Mouse (Mus musculus): ENCODE measurements around the gene Zcchc3. TPM values are rescaled to one million over a fixed set of nuclear protein-coding genes. Genes with fewer than 3 reads are reported as not detected.
A peak's percentile ranks its signal among the peaks of the same experiment; 100 is the strongest.

Gene Zcchc3
- polyA plus RNA-seq, 1 experiment from 2014 or later = 14.0 TPM

DNA sequence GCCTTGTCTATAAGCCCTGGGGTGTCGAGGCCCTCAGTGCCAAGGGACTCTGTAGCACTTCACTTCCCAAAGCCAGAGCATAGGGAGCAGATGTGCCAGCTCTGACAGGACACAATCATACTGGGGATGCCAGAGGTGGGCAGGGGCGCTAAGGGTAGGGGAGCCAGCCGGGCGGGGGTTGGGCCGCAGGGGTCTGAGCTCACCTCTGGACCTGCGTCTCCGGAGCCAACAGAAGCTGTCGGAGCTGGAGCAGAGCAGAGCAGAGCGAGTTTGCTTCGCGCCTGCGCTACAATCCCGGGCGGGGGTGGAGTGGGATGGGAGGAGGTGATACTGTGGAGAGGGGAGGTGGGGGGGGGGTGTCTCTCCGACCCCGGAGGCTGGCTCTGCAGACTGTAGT, 38.5 kb downstream of the Zcchc3 start, which contains the start of gene Nrsn2:
TSS of gene Nrsn2 (minus strand) at position 294 of the 397 bp plus-strand sequence.
- H3K4me1 ChIP-seq (replicated peaks) = peaks cover 6% of the 10 kb centered on the region; the same call in 1 of the 2 replicates
- no peaks in the 10 kb centered on the region for H3K9me3 ChIP-seq (replicated peaks)
- no peak within 1 kb of the TSS for H3K27ac ChIP-seq
- ATAC-seq (ENCODE audit: low read depth) (no peak), DNase-seq (no peak)
- no peaks in the 10 kb centered on the region for H3K36me3 ChIP-seq
- H3K27me3 ChIP-seq = peaks cover 63% of the 10 kb centered on the region
- H3K9ac ChIP-seq = no peak within 1 kb of the TSS
- no peak within 1 kb of the TSS for H3K4me2 ChIP-seq
- no peak within 1 kb of the TSS for H3K4me3 ChIP-seq (replicated peaks)
- WGBS (ENCODE audit: insufficient replicate concordance) = 8% methylated on average over 16 of the region's 16 CpGs

DNA sequence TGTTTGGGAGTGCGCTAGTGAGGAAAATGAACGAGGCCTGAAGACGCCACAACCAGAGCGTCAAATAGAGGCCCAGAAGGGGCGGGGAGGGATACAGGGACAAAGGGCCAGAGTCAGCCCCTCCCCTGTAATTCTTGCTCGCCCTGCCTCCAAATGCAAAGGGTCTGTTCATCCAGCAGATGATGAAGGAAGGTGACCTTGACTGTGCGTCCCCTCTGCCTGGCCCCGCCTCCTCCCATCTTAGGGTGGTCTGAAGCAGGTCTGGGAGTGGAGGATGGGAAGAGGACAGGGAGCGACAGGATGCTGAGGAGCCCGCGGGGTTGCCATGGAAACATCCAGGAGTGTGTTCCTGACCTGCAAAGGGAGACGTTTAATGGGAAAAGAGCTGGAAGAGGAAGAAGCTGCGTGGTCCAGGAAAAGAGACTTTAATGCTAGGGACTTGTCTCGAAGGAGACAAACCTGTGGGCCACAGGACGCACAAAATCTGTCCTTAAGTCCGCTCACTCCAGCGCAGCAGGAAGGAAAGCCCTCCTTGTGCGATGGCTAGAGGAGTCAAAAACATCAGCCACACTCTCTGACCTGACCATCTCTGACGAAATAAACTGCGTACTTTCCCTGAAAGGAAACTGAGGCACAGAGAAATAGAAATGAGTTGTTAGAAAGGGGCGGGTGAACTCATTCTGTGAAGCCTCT, 39.0 kb downstream of the Zcchc3 start:
- H3K4me1 ChIP-seq (replicated peaks) = peaks cover 6% of the 10 kb centered on the region; the same call in 1 of the 2 replicates
- no peaks in the 10 kb centered on the region for H3K36me3 ChIP-seq
- no peaks in the 10 kb centered on the region for H3K9me3 ChIP-seq (replicated peaks)
- H3K9ac ChIP-seq = no peak overlapping the region
- no peak overlapping the region for H3K4me3 ChIP-seq (replicated peaks)
- H3K27me3 ChIP-seq = peaks cover 63% of the 10 kb centered on the region
- DNase-seq (no peak), ATAC-seq (ENCODE audit: low read depth) (no peak)
- WGBS (ENCODE audit: insufficient replicate concordance) = 9% methylated on average over 21 of the region's 21 CpGs
- H3K4me2 ChIP-seq = no peak overlapping the region
- H3K27ac ChIP-seq = no peak overlapping the region

DNA sequence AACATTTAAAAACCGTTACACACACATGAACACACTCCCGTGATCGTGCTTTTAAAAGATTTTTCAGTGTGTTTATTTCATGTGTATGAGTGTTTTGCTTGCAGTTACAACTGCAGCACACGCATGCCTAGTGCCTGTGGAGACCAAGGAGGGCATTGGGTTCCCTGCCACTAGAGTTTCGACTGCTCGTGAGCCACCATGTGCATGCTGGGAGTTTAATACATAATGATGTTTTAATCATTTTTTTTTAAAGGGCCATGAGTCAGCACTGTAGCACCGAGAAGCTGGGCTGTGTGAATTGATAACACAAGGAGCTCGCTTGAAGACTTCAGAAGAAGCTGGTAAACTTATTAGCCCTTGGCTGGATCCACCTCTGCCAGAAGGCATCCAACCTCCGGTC, 41.3 kb downstream of the Zcchc3 start:
- WGBS (ENCODE audit: insufficient replicate concordance) = 48% methylated on average over 9 of the region's 9 CpGs
- H3K4me1 ChIP-seq (replicated peaks) = peaks cover 6% of the 10 kb centered on the region; the same call in 1 of the 2 replicates
- no peak overlapping the region for H3K4me3 ChIP-seq (replicated peaks)
- no peaks in the 10 kb centered on the region for H3K36me3 ChIP-seq
- no peak overlapping the region for H3K9ac ChIP-seq
- peaks cover 73% of the 10 kb centered on the region for H3K27me3 ChIP-seq
- H3K9me3 ChIP-seq (replicated peaks) = no peaks in the 10 kb centered on the region
- no peak overlapping the region for H3K27ac ChIP-seq
- no peak overlapping the region for H3K4me2 ChIP-seq
- ATAC-seq (ENCODE audit: low read depth) (0 out of 2 replicates have a peak, but pooled peaks have one; percentile 23), DNase-seq (no peak)

DNA sequence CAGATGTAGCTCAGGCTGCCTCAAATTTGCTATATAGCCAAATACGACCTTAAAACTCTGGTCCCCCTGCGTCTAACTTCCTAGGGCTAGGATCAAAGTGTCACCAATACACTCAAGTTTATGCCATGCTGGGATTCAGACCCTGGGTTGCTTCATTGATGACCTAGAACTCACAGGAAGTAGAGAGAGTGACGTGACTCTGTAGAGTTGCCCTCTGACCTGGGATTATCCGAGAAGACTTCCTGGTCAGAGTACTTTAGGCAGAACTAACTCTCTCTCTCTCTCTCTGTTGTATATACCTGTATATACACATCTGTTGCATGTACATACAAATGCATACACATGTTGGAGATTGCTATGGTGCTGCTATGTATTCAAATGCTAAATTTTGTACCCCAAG, 42.2 kb downstream of the Zcchc3 start:
- peaks cover 6% of the 10 kb centered on the region; the same call in 1 of the 2 replicates for H3K4me1 ChIP-seq (replicated peaks)
- no peaks in the 10 kb centered on the region for H3K9me3 ChIP-seq (replicated peaks)
- no peak overlapping the region for H3K4me3 ChIP-seq (replicated peaks)
- H3K9ac ChIP-seq = no peak overlapping the region
- H3K27ac ChIP-seq = no peak overlapping the region
- H3K36me3 ChIP-seq = no peaks in the 10 kb centered on the region
- ATAC-seq (ENCODE audit: low read depth) (no peak), DNase-seq (no peak)
- peaks cover 64% of the 10 kb centered on the region for H3K27me3 ChIP-seq
- WGBS (ENCODE audit: insufficient replicate concordance) = 44% methylated on average over 4 of the region's 4 CpGs
- no peak overlapping the region for H3K4me2 ChIP-seq

DNA sequence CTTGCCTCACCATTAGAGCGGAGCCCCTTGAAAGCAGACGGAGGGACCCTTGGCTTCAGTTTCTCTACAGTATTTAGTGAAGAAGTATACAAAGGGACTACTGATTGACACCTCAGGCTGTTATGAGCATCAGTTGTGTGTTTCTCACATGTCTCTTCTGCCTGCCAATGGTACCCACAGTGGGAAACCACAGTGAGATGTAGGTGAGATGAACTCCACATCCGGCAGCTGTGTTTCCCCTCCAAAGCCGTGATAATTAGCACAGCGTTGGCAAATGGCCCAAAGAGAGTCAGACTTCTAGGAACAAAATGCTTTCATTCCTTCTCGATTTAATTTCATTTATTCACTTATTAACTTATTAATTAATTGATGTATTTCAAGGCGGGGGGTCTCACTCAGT, 42.7 kb downstream of the Zcchc3 start:
- H3K9me3 ChIP-seq (replicated peaks) = no peaks in the 10 kb centered on the region
- H3K36me3 ChIP-seq = no peaks in the 10 kb centered on the region
- H3K4me2 ChIP-seq = no peak overlapping the region
- no peak overlapping the region for H3K9ac ChIP-seq
- H3K4me3 ChIP-seq (replicated peaks) = no peak overlapping the region
- no peak for DNase-seq
- H3K27me3 ChIP-seq = peaks cover 59% of the 10 kb centered on the region
- peaks cover 6% of the 10 kb centered on the region; the same call in 1 of the 2 replicates for H3K4me1 ChIP-seq (replicated peaks)
- 69% methylated on average over 7 of the region's 7 CpGs for WGBS (ENCODE audit: insufficient replicate concordance)
- ATAC-seq (ENCODE audit: low read depth) = no peak
- no peak overlapping the region for H3K27ac ChIP-seq

DNA sequence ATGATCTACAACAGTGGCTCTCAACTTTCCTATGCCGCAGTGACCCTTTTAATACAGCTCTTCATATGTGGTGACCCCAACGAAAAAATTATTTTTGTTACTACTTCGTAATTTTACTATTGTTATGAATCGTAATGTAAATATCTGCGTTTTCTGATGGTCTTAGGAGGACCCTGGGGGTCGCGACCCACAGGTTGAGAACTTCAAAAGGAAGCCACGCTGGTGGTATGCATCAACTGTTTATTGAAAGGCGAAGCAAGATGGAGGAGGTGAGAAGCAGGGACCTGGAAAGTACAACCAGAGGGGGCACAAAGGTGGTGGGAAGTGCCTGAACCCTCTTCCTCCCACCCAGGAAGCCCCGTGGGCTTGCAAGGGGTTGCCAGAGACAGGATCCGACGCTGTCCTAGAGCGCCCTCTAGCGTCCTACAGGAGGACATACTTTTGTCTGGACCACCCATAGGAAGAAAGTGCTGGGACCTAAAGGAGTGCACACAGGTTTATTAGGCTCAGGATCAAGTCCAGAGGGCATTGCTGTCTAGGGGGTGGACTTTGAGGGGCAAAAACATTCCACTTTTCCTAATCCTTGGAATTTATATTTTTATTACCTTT, 46.2 kb downstream of the Zcchc3 start:
- Histone ChIP-seq H3K9ac (no peak overlapping the region), H3K4me3 (replicated peaks) (no peak overlapping the region), H3K36me3 (no peaks in the 10 kb centered on the region), H3K27ac (no peak overlapping the region), H3K27me3 (peaks cover 24% of the 10 kb centered on the region), H3K4me1 (replicated peaks) (peaks cover 4% of the 10 kb centered on the region), H3K4me2 (no peak overlapping the region), H3K9me3 (replicated peaks) (no peaks in the 10 kb centered on the region)
- ATAC-seq (ENCODE audit: low read depth) = no peak
- no peak for DNase-seq
- 24% methylated on average over 14 of the region's 14 CpGs for WGBS (ENCODE audit: insufficient replicate concordance)

DNA sequence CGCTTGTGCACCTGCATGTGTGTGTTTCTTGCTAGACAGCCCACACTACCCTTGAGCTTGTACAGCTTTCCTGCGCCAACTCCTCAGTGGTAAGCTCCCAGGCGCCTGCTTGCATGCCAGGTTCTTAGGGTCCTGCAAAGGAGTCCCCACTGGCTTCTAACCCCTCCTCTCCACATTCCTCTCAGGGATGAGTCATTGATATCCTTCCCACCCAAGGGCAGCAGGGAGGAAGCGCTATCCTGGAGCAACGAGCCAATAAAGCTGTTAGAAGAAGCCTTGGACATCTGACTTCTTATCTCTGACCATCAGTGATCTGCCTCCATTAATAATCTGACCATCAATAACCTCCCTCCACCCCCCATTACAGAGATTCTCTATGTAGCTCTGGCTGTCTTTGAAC, 46.9 kb downstream of the Zcchc3 start:
- no peak for ATAC-seq (ENCODE audit: low read depth)
- WGBS (ENCODE audit: insufficient replicate concordance) = 69% methylated on average over 5 of the region's 5 CpGs
- Histone ChIP-seq H3K9ac (no peak overlapping the region), H3K27me3 (peaks cover 18% of the 10 kb centered on the region), H3K27ac (no peak overlapping the region), H3K4me1 (replicated peaks) (peaks cover 6% of the 10 kb centered on the region), H3K36me3 (no peaks in the 10 kb centered on the region), H3K4me3 (replicated peaks) (no peak overlapping the region), H3K4me2 (no peak overlapping the region), H3K9me3 (replicated peaks) (no peaks in the 10 kb centered on the region)
- DNase-seq = no peak

DNA sequence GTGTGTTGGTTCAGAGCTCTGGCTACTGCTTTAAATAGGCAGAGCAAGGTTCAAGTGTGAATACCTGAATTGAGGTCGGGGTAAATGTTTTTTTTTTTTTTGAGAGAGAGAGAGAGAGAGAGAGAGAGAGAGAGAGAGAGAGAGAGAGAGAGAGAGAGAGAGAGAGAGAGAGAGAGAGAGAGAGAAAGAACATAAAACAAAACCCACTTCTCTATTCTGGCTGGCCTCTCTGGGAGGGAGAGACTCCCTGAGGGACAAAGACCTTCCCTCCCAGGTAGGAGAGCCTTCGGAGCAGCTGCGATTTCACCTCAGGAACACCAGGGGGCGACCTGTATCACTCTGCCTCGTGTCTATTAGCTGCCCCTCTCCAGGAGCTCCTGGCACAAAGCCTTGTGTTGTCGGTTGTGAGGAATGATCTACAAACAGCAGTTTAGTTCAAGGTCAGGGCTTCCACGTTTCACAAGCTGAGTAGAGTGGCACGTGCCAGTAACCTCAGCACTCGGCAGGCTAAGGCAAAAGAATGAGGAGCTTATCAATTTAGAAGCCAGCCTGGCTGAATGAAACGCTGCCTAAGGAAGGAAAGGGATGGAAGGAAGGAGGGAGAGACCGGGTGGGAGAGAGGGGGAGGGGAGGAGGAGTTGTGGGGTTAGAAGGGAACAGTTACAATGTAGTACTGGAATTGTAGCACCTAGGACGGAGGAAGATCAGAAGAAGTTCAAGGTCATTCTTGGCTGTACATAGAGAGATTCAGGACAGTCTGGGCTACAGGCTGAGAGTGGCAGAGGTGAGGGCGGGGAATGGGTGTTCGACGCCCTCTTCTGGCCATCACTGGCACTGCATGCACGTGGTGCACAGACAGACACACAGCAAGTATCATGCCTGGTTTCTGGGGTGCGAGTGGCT, 51.3 kb downstream of the Zcchc3 start:
- WGBS (ENCODE audit: insufficient replicate concordance) = 5% methylated on average over 17 of the region's 17 CpGs
- peak overlapping the region; percentile 43 for H3K4me2 ChIP-seq
- H3K9me3 ChIP-seq (replicated peaks) = no peaks in the 10 kb centered on the region
- no peak overlapping the region for H3K4me3 ChIP-seq (replicated peaks)
- peak; percentile 78 for DNase-seq
- peaks cover 10% of the 10 kb centered on the region for H3K4me1 ChIP-seq (replicated peaks)
- H3K36me3 ChIP-seq = no peaks in the 10 kb centered on the region
- H3K27me3 ChIP-seq = no peaks in the 10 kb centered on the region
- peak; percentile 78 for ATAC-seq (ENCODE audit: low read depth)
- H3K27ac ChIP-seq = no peak overlapping the region
- no peak overlapping the region for H3K9ac ChIP-seq

Other genes with a start within 250 kb of the Zcchc3 start
- gene Csnk2a1, start 188.2 kb downstream of the Zcchc3 start, polyA plus RNA-seq (2015; fragmentation: Nextera tagmentation; extraction: Ambion mirVana) = 51.5 and 53.3 TPM in 2 replicates
- 10.9 and 11.4 TPM in 2 replicates for gene Tbc1d20, start 121.2 kb downstream of the Zcchc3 start, polyA plus RNA-seq (2015; fragmentation: Nextera tagmentation; extraction: Ambion mirVana)
- 52.2 and 52.4 TPM in 2 replicates for gene Rbck1, start 82.4 kb downstream of the Zcchc3 start, polyA plus RNA-seq (2015; fragmentation: Nextera tagmentation; extraction: Ambion mirVana)
- gene Trib3, start 71.0 kb downstream of the Zcchc3 start, polyA plus RNA-seq (2015; fragmentation: Nextera tagmentation; extraction: Ambion mirVana) = 2.7 and 3.3 TPM in 2 replicates
- 0.07 TPM in 1 of 2 replicates, not detected in the other for gene Nrsn2, start 38.4 kb downstream of the Zcchc3 start, polyA plus RNA-seq (2015; fragmentation: Nextera tagmentation; extraction: Ambion mirVana)
- gene Sox12, start 17.0 kb downstream of the Zcchc3 start, polyA plus RNA-seq (2015; fragmentation: Nextera tagmentation; extraction: Ambion mirVana) = 1.6 TPM in 2 replicates
- 0.21 and 0.27 TPM in 2 replicates for gene 6820408C15Rik, start 560 bp upstream of the Zcchc3 start, polyA plus RNA-seq (2015; fragmentation: Nextera tagmentation; extraction: Ambion mirVana)
- not detected in 2 replicates for gene Defb23, start 49.6 kb upstream of the Zcchc3 start, polyA plus RNA-seq (2015; fragmentation: Nextera tagmentation; extraction: Ambion mirVana)
- gene Defb20, start 62.0 kb upstream of the Zcchc3 start, polyA plus RNA-seq (2015; fragmentation: Nextera tagmentation; extraction: Ambion mirVana) = not detected in 2 replicates
- not detected in 2 replicates for gene Defb22, start 75.1 kb upstream of the Zcchc3 start, polyA plus RNA-seq (2015; fragmentation: Nextera tagmentation; extraction: Ambion mirVana)
- not detected in 2 replicates for gene Defb26, start 96.7 kb upstream of the Zcchc3 start, polyA plus RNA-seq (2015; fragmentation: Nextera tagmentation; extraction: Ambion mirVana)
- gene Defb28, start 103.2 kb upstream of the Zcchc3 start, polyA plus RNA-seq (2015; fragmentation: Nextera tagmentation; extraction: Ambion mirVana) = not detected in 2 replicates
- not detected in 2 replicates for gene Defb29, start 125.1 kb upstream of the Zcchc3 start, polyA plus RNA-seq (2015; fragmentation: Nextera tagmentation; extraction: Ambion mirVana)
- not detected in 2 replicates for gene Gm17416, start 154.3 kb upstream of the Zcchc3 start, polyA plus RNA-seq (2015; fragmentation: Nextera tagmentation; extraction: Ambion mirVana)
- gene Defb21, start 157.7 kb upstream of the Zcchc3 start, polyA plus RNA-seq (2015; fragmentation: Nextera tagmentation; extraction: Ambion mirVana) = not detected in 2 replicates
- gene Defb19, start 165.3 kb upstream of the Zcchc3 start, polyA plus RNA-seq (2015; fragmentation: Nextera tagmentation; extraction: Ambion mirVana) = not detected in 2 replicates
- not detected in 2 replicates for gene Defb45, start 184.4 kb upstream of the Zcchc3 start, polyA plus RNA-seq (2015; fragmentation: Nextera tagmentation; extraction: Ambion mirVana)
- gene Defb36, start 189.3 kb upstream of the Zcchc3 start, polyA plus RNA-seq (2015; fragmentation: Nextera tagmentation; extraction: Ambion mirVana) = not detected in 2 replicates
- gene Defb25, start 208.0 kb upstream of the Zcchc3 start, polyA plus RNA-seq (2015; fragmentation: Nextera tagmentation; extraction: Ambion mirVana) = not detected in 2 replicates
- gene Rem1, start 211.9 kb upstream of the Zcchc3 start, polyA plus RNA-seq (2015; fragmentation: Nextera tagmentation; extraction: Ambion mirVana) = 0.89 and 0.95 TPM in 2 replicates